Mouse (Mus musculus) gastrocnemius, postnatal 4 days (tissue): Measurements from ENCODE around the gene Ahctf1. TPM values are rescaled to one million over a fixed set of nuclear protein-coding genes. Genes with fewer than 3 reads are reported as not detected.

ENCODE experiments used
- DNase-seq, 2 experiments: peaks; one replicate each; pipeline ENCODE4 v3.0.0; 2021 to 2022; ENCODE audit warnings: low spot score in 2 of 2, mixed read lengths in 2 of 2
- total RNA-seq, 2 experiments: library from RNA; stranded (reverse); gene quantifications; 2 replicates each; pipeline ENCODE4 v1.2.3; 2021

The Ahctf1 gene
- total RNA-seq, 2 experiments from 2014 or later: 29.6 to 33.7 TPM

GRCm38 (mm10) chr1:179805751-179806150, 2.3 kb upstream of the Ahctf1 start:
- DNase-seq: no peak

GRCm38 (mm10) chr1:179804140-179804881, 831 bp upstream of the Ahctf1 start:
- peak in 1 of 2 experiments; percentile 21 for DNase-seq

GRCm38 (mm10) chr1:179802610-179803512, 619 bp downstream of the Ahctf1 start, which contains the start of gene Gm10518:
Gm10518 (plus strand) TSS chr1:179803376.
- DNase-seq: peak; percentile 36 to 72

GRCm38 (mm10) chr1:179798794-179799193, 4.7 kb downstream of the Ahctf1 start:
- DNase-seq: no peak

GRCm38 (mm10) chr1:179787281-179787680, 16.2 kb downstream of the Ahctf1 start:
- DNase-seq: no peak

- no peak for DNase-seq
Measured at GRCm38 (mm10) chr1:179785502-179785901, 18.0 kb downstream of the Ahctf1 start.

- DNase-seq: no peak
Measured at GRCm38 (mm10) chr1:179784098-179784497, 19.4 kb downstream of the Ahctf1 start.

- no peak for DNase-seq
Measured at GRCm38 (mm10) chr1:179776831-179777230, 26.6 kb downstream of the Ahctf1 start.

GRCm38 (mm10) chr1:179760553-179760952, 42.9 kb downstream of the Ahctf1 start:
- DNase-seq: no peak

GRCm38 (mm10) chr1:179760086-179760485, 43.4 kb downstream of the Ahctf1 start:
- no peak for DNase-seq

- no peak for DNase-seq
Measured at GRCm38 (mm10) chr1:179756477-179756876, 47.0 kb downstream of the Ahctf1 start.

GRCm38 (mm10) chr1:179753006-179753405, 50.5 kb downstream of the Ahctf1 start:
- no peak for DNase-seq

GRCm38 (mm10) chr1:179752276-179752675, 51.2 kb downstream of the Ahctf1 start:
- DNase-seq: no peak

- no peak for DNase-seq
Measured at GRCm38 (mm10) chr1:179745171-179745570, 58.3 kb downstream of the Ahctf1 start, which contains the start of gene Kif28. Kif28 (minus strand) TSS chr1:179745271.

GRCm38 (mm10) chr1:179743593-179744193, 59.8 kb downstream of the Ahctf1 start:
- no peak for DNase-seq

- no peak for DNase-seq
Measured at GRCm38 (mm10) chr1:179736483-179736882, 67.0 kb downstream of the Ahctf1 start.

GRCm38 (mm10) chr1:179734500-179735474, 68.7 kb downstream of the Ahctf1 start:
- DNase-seq: peak; percentile 47 to 54

GRCm38 (mm10) chr1:179731391-179731790, 72.1 kb downstream of the Ahctf1 start:
- DNase-seq: no peak

- no peak for DNase-seq
Measured at GRCm38 (mm10) chr1:179728661-179729060, 74.8 kb downstream of the Ahctf1 start.

- no peak for DNase-seq
Measured at GRCm38 (mm10) chr1:179722811-179723469, 80.5 kb downstream of the Ahctf1 start.
